Mouse (Mus musculus): ENCODE data around the gene Chkb. TPM values are rescaled to one million over a fixed set of nuclear protein-coding genes. Genes with fewer than 3 reads are reported as not detected.

Gene Chkb
- total RNA-seq, 1 experiment from 2014 or later, result 32.6 TPM

DNA sequence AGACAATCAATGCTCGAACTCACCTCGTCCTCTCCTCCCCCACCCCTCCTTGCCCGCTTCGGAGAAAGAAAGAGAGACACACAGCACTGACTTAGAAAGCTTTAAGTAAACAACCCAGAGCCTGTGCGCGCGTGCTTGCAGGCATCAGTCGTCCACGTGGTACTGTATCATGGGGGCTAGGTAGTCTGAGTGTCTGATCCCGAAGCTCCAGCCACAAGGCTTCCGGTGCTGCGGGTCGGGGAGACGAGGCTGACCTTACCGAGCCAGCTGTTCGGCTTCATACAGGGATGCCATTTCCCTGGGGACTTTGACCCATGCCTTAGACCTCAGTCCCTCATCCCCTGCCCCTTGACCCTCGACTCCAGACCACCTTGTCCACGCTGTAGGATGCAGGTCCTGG, 52.3 kb downstream of the Chkb start:
- ATAC-seq (replicated peaks in 1 of 2; ENCODE audit: insufficient read depth in 1 of 2, low FRiP score in 2 of 2, low TSS enrichment in 1 of 2, low read depth in 1 of 2, poor library complexity in 2 of 2, severe bottlenecking in 2 of 2), result no peak

DNA sequence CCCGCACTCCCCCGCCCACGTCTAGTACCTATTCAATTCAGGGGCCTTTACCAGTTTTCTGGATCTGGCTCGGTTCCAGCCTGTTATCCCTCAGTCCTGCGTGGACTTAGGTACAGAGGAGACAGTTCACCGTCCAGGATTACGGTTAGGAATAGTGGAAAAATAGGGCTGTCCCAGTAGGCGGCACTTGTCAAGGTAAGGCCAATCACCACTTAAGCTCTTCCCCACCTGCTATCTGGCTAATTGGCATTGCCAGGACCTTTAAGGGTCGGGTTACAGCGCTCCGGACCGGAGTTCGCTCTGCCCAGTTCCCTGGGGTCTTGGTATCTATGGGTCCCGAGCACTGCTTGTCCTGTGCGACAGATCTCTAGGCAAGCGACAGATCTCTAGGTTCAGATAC, 52.8 kb downstream of the Chkb start, which contains the start of gene Tymp:
Tymp (minus strand) TSS at position 83 of the 400 bp plus-strand sequence.
- ATAC-seq (replicated peaks in 1 of 2; ENCODE audit: insufficient read depth in 1 of 2, low FRiP score in 2 of 2, low TSS enrichment in 1 of 2, low read depth in 1 of 2, poor library complexity in 2 of 2, severe bottlenecking in 2 of 2), result no peak

Other genes with a start within 250 kb of the Chkb start
- 13.9 and 23.7 TPM in 2 replicates for gene Plxnb2, start 249.1 kb downstream of the Chkb start, total RNA-seq (2017)
- gene Dennd6b, start 233.4 kb downstream of the Chkb start, total RNA-seq (2017), result 3.9 and 4.8 TPM in 2 replicates
- gene Ppp6r2, start 218.4 kb downstream of the Chkb start, total RNA-seq (2017), result 29.1 and 53.6 TPM in 2 replicates
- 69.9 and 76.7 TPM in 2 replicates for gene Sbf1, start 114.6 kb downstream of the Chkb start, total RNA-seq (2017)
- gene Adm2, start 107.2 kb downstream of the Chkb start, total RNA-seq (2017), result not detected in 2 replicates
- gene Miox, start 95.5 kb downstream of the Chkb start, total RNA-seq (2017), result not detected in 2 replicates
- gene Lmf2, start 74.2 kb downstream of the Chkb start, total RNA-seq (2017), result 15.7 and 17.2 TPM in 2 replicates
- 102 and 104 TPM in 2 replicates for gene Ncaph2, start 74.2 kb downstream of the Chkb start, total RNA-seq (2017)
- gene Sco2, start 56.1 kb downstream of the Chkb start, total RNA-seq (2017), result 19.7 and 26.6 TPM in 2 replicates
- not detected in 2 replicates for gene Tymp, start 52.9 kb downstream of the Chkb start, total RNA-seq (2017)
- 11.7 and 21.6 TPM in 2 replicates for gene Odf3b, start 50.6 kb downstream of the Chkb start, total RNA-seq (2017)
- gene Klhdc7b, start 45.0 kb downstream of the Chkb start, total RNA-seq (2017), result 0.10 and 0.38 TPM in 2 replicates
- gene Syce3, start 19.4 kb downstream of the Chkb start, total RNA-seq (2017), result not detected in 2 replicates
- 1.3 TPM in 1 of 2 replicates, not detected in the other for gene Cpt1b, start 4.0 kb downstream of the Chkb start, total RNA-seq (2017)
- 4.9 and 13.3 TPM in 2 replicates for gene C730034F03Rik, start 319 bp downstream of the Chkb start, total RNA-seq (2017)
- gene Gm44502, start 212 bp downstream of the Chkb start, total RNA-seq (2017), result not detected in 2 replicates
- gene Mapk8ip2, start 24.0 kb upstream of the Chkb start, total RNA-seq (2017), result not detected in 2 replicates
- 7.1 and 11.3 TPM in 2 replicates for gene Arsa, start 47.5 kb upstream of the Chkb start, total RNA-seq (2017)
- 4.5 and 12.2 TPM in 2 replicates for gene Shank3, start 69.7 kb upstream of the Chkb start, total RNA-seq (2017)
- 0.75 TPM in 1 of 2 replicates, not detected in the other for gene Acr, start 138.4 kb upstream of the Chkb start, total RNA-seq (2017)
- 13.0 TPM in 2 replicates for gene Rabl2, start 162.0 kb upstream of the Chkb start, total RNA-seq (2017)

All from hematopoietic stem cell, adult 5-6 weeks (primary cell).